Mouse (Mus musculus) midbrain, embryonic 15.5 days (tissue): Measurements from ENCODE around the gene Col28a1. TPM values are rescaled to one million over a fixed set of nuclear protein-coding genes. Genes with fewer than 3 reads are reported as not detected.

Experiments used
- ATAC-seq: fragments of 200-750 bp; cut with Nextera tagmentation; replicated peaks from 2 replicates; pipeline ENCODE4 v1.8.0; 2017; ENCODE audit warnings: moderate TSS enrichment
- H3K27ac ChIP-seq: fragments of 300-500 bp; sonication (generic); 2 replicates; pipeline ENCODE4 v1.5.1; 2015; ENCODE audit warnings: mild to moderate bottlenecking, inconsistent platforms
- H3K27me3 ChIP-seq: fragments of 300-500 bp; sonication (generic); replicated peaks from 2 replicates; pipeline ENCODE4 v1.6.1; 2015; ENCODE audit warnings: inconsistent platforms
- H3K36me3 ChIP-seq: fragments of 300-500 bp; sonication (generic); replicated peaks from 2 replicates; pipeline ENCODE4 v1.6.1; 2015; ENCODE audit warnings: inconsistent platforms
- H3K4me1 ChIP-seq: fragments of 300-500 bp; sonication (generic); 2 replicates; pipeline ENCODE4 v1.6.1; 2015; ENCODE audit warnings: inconsistent platforms
- H3K4me2 ChIP-seq: fragments of 300-500 bp; sonication (generic); 2 replicates; pipeline ENCODE4 v1.6.1; 2015; ENCODE audit warnings: inconsistent platforms, mild to moderate bottlenecking, moderate library complexity
- H3K4me3 ChIP-seq: fragments of 300-500 bp; sonication (generic); 2 replicates; pipeline ENCODE4 v1.5.1; 2015; ENCODE audit warnings: mild to moderate bottlenecking, inconsistent platforms
- H3K9ac ChIP-seq: fragments of 300-500 bp; sonication (generic); 2 replicates; pipeline ENCODE4 v1.6.1; 2015; ENCODE audit warnings: mild to moderate bottlenecking, inconsistent platforms
- H3K9me3 ChIP-seq: fragments of 300-500 bp; sonication (generic); 2 replicates; pipeline ENCODE4 v1.6.1; 2016; ENCODE audit warnings: inconsistent platforms
- WGBS: fragments of 180-500 bp; shearing (Covaris S2); methylation state at CpG from one replicate; pipeline ENCODE4 v1.1.7; 2015; ENCODE audit warnings: mixed read lengths; 5-methylcytosine and 5-hydroxymethylcytosine counted together
- polyA plus RNA-seq: library from polyadenylated mRNA; unstranded; fragments of >200 nt; fragmentation: Nextera tagmentation; extraction: Ambion mirVana; gene quantifications from 2 replicates; pipeline ENCODE4 v1.2.1, GENCODE M21; 2015

The Col28a1 gene
- polyA plus RNA-seq, 1 experiment from 2014 or later: 0.92 TPM

- WGBS: 87% methylated on average over 1 of the region's 1 CpGs
Measured at GRCm38 (mm10) chr6:8172101-8172500, 20.3 kb downstream of the Col28a1 start.

GRCm38 (mm10) chr6:8164741-8165140 lies 27.7 kb downstream of the Col28a1 start:
- H3K9me3 ChIP-seq: no peaks in the 10 kb centered on the region
- H3K9ac ChIP-seq: no peak overlapping the region
- no peak overlapping the region for H3K4me3 ChIP-seq
- H3K4me1 ChIP-seq: no peaks in the 10 kb centered on the region
- H3K27ac ChIP-seq: no peak overlapping the region
- no peak for ATAC-seq
- H3K4me2 ChIP-seq: no peak overlapping the region
- H3K27me3 ChIP-seq: no peaks in the 10 kb centered on the region
- no peaks in the 10 kb centered on the region for H3K36me3 ChIP-seq
- WGBS: 73% methylated on average over 1 of the region's 1 CpGs

More at GRCm38 (mm10) chr6:8172101-8172500, 20.3 kb downstream of the Col28a1 start:
- Histone ChIP-seq H3K9ac (no peak overlapping the region), H3K4me3 (no peak overlapping the region), H3K27me3 (no peaks in the 10 kb centered on the region), H3K9me3 (no peaks in the 10 kb centered on the region), H3K36me3 (no peaks in the 10 kb centered on the region), H3K4me2 (no peak overlapping the region), H3K27ac (no peak overlapping the region), H3K4me1 (no peaks in the 10 kb centered on the region)
- no peak for ATAC-seq

- Histone ChIP-seq H3K27me3 (no peaks in the 10 kb centered on the region), H3K4me2 (no peak overlapping the region), H3K4me1 (no peaks in the 10 kb centered on the region), H3K36me3 (no peaks in the 10 kb centered on the region), H3K27ac (no peak overlapping the region), H3K9me3 (no peaks in the 10 kb centered on the region), H3K4me3 (no peak overlapping the region), H3K9ac (no peak overlapping the region)
- 55% methylated on average over 2 of the region's 2 CpGs for WGBS
- no peak for ATAC-seq
Measured at GRCm38 (mm10) chr6:8160001-8160400, 32.4 kb downstream of the Col28a1 start.

- Histone ChIP-seq H3K36me3 (no peaks in the 10 kb centered on the region), H3K27me3 (no peaks in the 10 kb centered on the region), H3K4me3 (no peak overlapping the region), H3K4me1 (no peaks in the 10 kb centered on the region), H3K27ac (no peak overlapping the region), H3K4me2 (no peak overlapping the region), H3K9me3 (no peaks in the 10 kb centered on the region), H3K9ac (no peak overlapping the region)
- no peak for ATAC-seq
Measured at GRCm38 (mm10) chr6:8157121-8157520, 35.3 kb downstream of the Col28a1 start.

- Histone ChIP-seq H3K27me3 (no peaks in the 10 kb centered on the region), H3K9ac (no peak overlapping the region), H3K4me3 (no peak overlapping the region), H3K4me2 (no peak overlapping the region), H3K4me1 (no peaks in the 10 kb centered on the region), H3K27ac (peak overlapping the region; percentile 55; the same call in 1 of the 2 replicates), H3K36me3 (no peaks in the 10 kb centered on the region), H3K9me3 (no peaks in the 10 kb centered on the region)
- peak; percentile 88 for ATAC-seq
- 49% methylated on average over 10 of the region's 10 CpGs for WGBS
Measured at GRCm38 (mm10) chr6:8152551-8153361, 39.7 kb downstream of the Col28a1 start.

- Histone ChIP-seq H3K9ac (no peak overlapping the region), H3K4me3 (no peak overlapping the region), H3K27ac (no peak overlapping the region), H3K4me2 (no peak overlapping the region), H3K27me3 (no peaks in the 10 kb centered on the region), H3K9me3 (no peaks in the 10 kb centered on the region), H3K4me1 (no peaks in the 10 kb centered on the region), H3K36me3 (no peaks in the 10 kb centered on the region)
- ATAC-seq: no peak
- WGBS: 78% methylated on average over 2 of the region's 2 CpGs
Measured at GRCm38 (mm10) chr6:8148916-8149315, 43.5 kb downstream of the Col28a1 start.

- 57% methylated on average over 1 of the region's 1 CpGs for WGBS
- no peak overlapping the region for H3K4me3 ChIP-seq
- H3K27ac ChIP-seq: no peak overlapping the region
- no peaks in the 10 kb centered on the region for H3K9me3 ChIP-seq
- H3K4me1 ChIP-seq: no peaks in the 10 kb centered on the region
- H3K27me3 ChIP-seq: no peaks in the 10 kb centered on the region
- no peaks in the 10 kb centered on the region for H3K36me3 ChIP-seq
- H3K4me2 ChIP-seq: no peak overlapping the region
- no peak for ATAC-seq
- H3K9ac ChIP-seq: no peak overlapping the region
Measured at GRCm38 (mm10) chr6:8141881-8142280, 50.5 kb downstream of the Col28a1 start.

GRCm38 (mm10) chr6:8130149-8130548 lies 62.3 kb downstream of the Col28a1 start:
- H3K4me3 ChIP-seq: no peak overlapping the region
- no peaks in the 10 kb centered on the region for H3K36me3 ChIP-seq
- no peak overlapping the region for H3K4me2 ChIP-seq
- no peak overlapping the region for H3K9ac ChIP-seq
- no peak for ATAC-seq
- H3K27me3 ChIP-seq: no peaks in the 10 kb centered on the region
- no peaks in the 10 kb centered on the region for H3K9me3 ChIP-seq
- WGBS: 71% methylated on average over 7 of the region's 7 CpGs
- H3K27ac ChIP-seq: no peak overlapping the region
- peaks cover 3% of the 10 kb centered on the region; the same call in 1 of the 2 replicates for H3K4me1 ChIP-seq

GRCm38 (mm10) chr6:8128164-8128563 lies 64.3 kb downstream of the Col28a1 start:
- Histone ChIP-seq H3K4me3 (no peak overlapping the region), H3K27ac (no peak overlapping the region), H3K9me3 (no peaks in the 10 kb centered on the region), H3K9ac (no peak overlapping the region), H3K36me3 (no peaks in the 10 kb centered on the region), H3K4me1 (peaks cover 3% of the 10 kb centered on the region; the same call in 1 of the 2 replicates), H3K27me3 (no peaks in the 10 kb centered on the region), H3K4me2 (no peak overlapping the region)
- 100% methylated on average over 1 of the region's 1 CpGs for WGBS
- ATAC-seq: no peak

- WGBS: 17% methylated on average over 3 of the region's 3 CpGs
- ATAC-seq: peak; percentile 73
- Histone ChIP-seq H3K9me3 (no peaks in the 10 kb centered on the region), H3K4me3 (no peak overlapping the region), H3K27ac (no peak overlapping the region), H3K4me1 (peaks cover 3% of the 10 kb centered on the region; the same call in 1 of the 2 replicates), H3K9ac (no peak overlapping the region), H3K36me3 (no peaks in the 10 kb centered on the region), H3K4me2 (no peak overlapping the region), H3K27me3 (no peaks in the 10 kb centered on the region)
Measured at GRCm38 (mm10) chr6:8126545-8126944, 65.9 kb downstream of the Col28a1 start.

- H3K4me1 ChIP-seq: no peaks in the 10 kb centered on the region
- H3K9me3 ChIP-seq: no peaks in the 10 kb centered on the region
- H3K27me3 ChIP-seq: no peaks in the 10 kb centered on the region
- no peak overlapping the region for H3K4me3 ChIP-seq
- no peak overlapping the region for H3K27ac ChIP-seq
- ATAC-seq: no peak
- no peaks in the 10 kb centered on the region for H3K36me3 ChIP-seq
- H3K4me2 ChIP-seq: no peak overlapping the region
- 66% methylated on average over 2 of the region's 2 CpGs for WGBS
- no peak overlapping the region for H3K9ac ChIP-seq
Measured at GRCm38 (mm10) chr6:8119116-8119515, 73.3 kb downstream of the Col28a1 start.

GRCm38 (mm10) chr6:8118577-8118976 lies 73.8 kb downstream of the Col28a1 start:
- Histone ChIP-seq H3K4me1 (no peaks in the 10 kb centered on the region), H3K27ac (no peak overlapping the region), H3K9me3 (no peaks in the 10 kb centered on the region), H3K4me2 (no peak overlapping the region), H3K4me3 (no peak overlapping the region), H3K36me3 (no peaks in the 10 kb centered on the region), H3K27me3 (no peaks in the 10 kb centered on the region), H3K9ac (no peak overlapping the region)
- 89% methylated on average over 2 of the region's 2 CpGs for whole genome bisulfite sequencing
- ATAC-seq: no peak
